Mouse (Mus musculus): Measurements from ENCODE around the gene Hba-a2.

Hba-a2 gene

DNA sequence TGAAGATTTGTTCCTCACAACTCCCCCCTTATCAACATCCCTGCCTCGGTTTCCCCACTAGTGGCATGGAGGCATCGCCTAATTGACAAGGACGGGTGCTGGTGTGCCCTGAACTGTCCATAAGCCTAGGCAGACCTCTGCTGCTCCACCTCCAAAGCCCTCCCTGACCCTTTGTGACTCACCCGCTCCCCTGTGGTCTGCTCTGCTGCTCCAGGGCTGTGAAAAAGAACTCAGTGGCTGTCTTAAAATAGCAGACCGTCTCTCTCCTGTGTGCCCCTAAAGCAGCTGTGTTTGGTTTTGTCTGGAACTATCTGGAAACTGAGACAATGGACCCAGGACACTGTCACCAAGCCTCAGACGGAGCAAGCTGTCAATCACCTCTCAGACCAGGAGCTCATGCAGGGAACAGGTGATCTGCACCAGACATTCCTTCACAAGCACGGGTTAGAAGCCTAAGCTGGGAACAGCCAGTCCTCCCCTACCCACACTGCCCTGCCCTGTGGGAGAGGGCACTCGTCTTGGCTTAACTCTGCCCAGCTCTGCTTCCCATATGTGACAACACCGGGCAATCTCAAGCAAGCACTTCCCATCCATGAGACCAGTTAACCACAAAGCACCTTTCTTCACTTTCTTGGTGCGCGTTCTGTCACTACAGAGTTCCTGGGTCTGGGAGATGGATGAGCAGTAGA is 24.4 kb downstream of the Hba-a2 start:
- no peak for DNase-seq (ENCODE audit: low spot score)

DNA sequence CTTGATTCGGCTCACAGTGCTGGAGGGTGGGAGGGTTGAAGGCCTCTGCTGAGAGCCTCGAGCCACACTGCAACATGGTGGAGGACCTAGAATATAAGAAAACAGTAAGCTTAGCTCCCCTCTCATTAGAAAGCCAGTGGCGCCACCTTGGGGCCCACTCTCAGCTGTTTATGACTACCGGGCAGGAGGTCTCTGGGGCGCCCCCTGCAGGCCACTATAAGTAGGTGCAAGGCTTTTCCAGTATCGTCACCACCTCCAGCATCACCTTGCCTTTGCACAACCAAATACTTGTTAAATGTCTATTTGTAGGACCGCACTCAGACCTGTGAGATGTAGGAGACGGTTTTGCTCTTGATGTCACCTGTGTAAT is 24.9 kb downstream of the Hba-a2 start:
- peak; percentile 53 for DNase-seq (ENCODE audit: low spot score)

DNA sequence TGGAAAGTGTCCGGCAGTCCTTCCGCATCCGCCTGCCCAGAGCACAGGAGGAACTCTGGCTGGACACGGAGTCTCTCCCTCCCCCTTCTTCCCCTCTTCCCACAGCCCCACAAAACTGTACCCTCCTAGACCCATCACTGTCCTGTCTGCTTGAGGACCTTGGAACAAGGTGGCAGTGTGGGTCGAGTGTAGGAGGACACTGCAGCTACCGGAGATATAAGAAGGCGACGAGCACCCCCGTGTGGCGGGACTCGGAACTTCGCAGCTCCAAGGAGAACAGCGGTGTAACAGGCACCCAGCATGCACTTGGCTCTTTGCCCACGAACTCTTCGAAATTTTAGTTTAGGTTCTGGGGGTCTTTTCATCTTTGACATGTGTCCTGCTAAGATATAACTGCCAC is 28.3 kb downstream of the Hba-a2 start:
- peak; percentile 67 for DNase-seq (ENCODE audit: low spot score)

DNA sequence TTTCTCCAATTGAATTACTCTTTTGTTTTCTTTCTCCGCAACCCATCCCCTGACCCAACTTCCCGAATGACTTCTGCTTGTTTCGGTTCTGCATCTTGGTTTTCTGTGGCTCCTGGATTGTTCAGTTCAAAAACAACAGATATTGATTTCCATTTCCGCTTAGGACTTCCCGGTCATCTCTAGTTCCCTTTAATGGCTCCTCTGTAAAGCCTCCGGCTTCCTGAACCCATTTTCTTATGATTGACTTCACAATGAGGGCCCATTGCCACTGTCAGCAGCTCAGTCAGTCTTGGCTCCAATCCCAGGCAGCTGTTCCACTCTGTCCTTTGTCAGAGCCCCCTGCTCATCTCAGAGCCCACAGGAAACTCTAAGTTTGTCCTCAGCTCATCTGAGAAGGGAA is 34.8 kb downstream of the Hba-a2 start:
- no peak for DNase-seq (ENCODE audit: low spot score)

DNA sequence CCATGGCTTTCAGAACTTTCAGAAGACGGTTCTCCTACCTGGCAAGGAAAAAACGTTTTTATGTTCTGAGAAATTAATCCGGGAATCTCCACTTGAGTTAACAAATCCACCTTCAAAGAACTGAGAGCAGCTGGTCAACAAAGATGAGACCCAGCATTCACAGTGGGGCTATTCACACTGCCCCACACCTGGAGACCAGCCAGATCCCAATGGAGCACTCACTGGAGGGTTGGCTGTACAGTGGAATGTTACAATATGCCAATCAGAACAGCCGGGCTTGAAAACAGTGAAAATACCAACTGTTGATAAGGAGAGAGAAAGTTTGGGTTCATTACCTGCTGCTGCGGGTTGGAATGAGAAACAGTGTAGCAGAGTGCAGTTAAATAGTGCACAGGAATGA is 35.6 kb downstream of the Hba-a2 start:
- no peak for DNase-seq (ENCODE audit: low spot score)

DNA sequence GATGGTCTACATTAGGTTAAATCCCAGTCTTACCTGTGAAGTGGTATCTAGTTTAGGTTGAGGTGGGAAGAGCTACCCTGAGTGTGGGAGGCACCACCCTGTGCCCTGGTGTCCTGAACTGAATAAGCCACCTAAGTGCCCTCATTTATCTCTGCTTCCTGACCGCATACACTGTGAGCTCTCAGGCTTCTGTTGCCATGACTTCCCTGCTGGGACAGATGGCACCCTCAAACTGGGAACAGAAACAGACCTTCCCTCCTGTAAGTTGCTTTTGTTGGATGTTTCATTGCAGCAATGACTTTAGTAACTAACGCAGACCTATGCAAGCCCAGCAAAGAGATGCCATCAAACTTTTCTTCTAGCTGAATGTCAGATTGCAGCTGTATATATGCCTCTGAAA is 36.9 kb downstream of the Hba-a2 start:
- DNase-seq (ENCODE audit: low spot score): no peak

DNA sequence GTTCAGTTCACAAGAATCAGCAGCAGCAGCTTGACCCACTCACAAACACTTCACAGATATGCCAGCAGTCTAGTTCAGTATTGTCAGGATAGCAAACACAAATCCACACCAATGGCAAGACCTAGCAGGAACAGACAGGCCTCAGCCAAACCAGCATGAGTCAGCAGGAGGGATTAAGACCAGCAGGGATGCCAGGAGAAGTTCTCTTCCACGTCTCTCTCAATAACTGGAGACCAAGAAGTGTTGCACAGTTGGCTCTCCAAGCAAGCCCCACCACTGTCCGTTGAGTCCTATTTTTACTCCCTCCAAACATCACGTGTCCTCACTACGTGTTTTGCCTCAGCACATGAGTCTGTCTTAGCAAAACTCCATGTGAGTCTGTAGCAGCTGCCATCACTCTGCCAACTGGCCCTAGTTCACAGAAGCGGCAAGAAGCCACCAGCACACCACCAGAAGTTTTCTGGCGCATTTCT is 40.2 kb downstream of the Hba-a2 start:
- DNase-seq (ENCODE audit: low spot score): no peak

DNA sequence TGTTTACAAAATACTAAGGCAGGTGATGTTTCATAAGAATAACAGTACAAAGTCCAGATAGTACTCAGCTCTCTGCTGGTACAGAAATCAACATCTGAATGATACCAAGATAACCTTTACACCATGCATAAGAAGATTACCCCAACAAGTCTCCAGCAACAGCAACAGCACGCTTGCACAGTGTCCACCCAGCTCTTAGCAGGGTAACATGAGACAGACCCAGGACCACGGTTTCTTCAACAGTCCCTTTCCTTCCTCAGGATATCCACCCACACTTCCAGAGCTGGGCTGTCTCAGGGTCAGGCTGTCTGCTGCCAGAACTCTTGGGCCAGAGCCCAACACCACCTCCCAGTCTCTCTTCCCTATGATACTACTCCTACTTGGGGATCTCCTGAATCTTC is 42.8 kb downstream of the Hba-a2 start:
- no peak for DNase-seq (ENCODE audit: low spot score)

DNA sequence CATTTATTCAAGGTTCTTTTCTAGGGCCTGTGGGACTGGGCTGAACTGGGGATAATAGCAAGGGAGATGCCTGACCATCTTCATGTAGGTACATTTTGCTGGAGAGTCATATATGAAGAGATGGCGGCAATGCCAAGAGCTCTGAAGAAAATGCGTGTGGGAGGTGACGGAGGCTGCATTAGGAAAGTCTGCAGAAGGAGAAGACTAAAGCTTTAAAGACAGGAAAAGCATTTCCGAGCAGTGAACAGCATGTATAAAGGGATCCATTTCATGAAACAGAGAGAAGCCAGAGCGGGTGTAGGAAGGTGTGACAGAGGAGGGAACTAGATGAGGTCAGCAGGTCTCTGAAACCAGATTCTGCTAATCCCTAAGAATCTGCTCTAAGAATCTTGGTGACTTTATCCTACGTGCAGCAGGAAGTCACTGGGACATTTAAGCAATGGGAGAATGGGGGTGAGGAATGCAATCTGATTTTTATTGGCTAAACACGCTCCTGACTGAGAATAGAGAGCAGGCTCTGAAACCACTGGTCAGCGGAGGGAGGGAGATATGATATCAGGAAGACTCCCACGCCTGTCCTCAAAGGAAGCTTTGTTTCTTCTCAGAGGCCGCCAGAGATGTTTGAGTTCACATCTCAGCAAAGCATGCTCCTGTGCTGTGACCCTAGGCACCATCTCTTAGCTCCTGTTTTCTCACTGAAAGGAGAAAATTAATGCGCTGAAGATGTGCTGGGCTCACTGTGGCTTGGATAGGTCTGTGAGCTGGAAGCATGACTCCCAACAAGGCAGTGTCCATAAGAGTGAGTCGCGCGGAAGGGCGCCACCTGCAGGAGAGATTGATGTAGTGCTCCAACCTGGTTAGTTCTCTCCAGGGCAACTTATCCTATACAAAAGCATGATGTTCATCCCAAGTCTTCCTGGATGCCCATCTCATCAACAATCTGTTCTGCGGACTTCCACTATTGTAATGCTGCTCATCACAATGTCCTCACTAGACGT is 44.5 kb downstream of the Hba-a2 start:
- no peak for DNase-seq (ENCODE audit: low spot score)

DNA sequence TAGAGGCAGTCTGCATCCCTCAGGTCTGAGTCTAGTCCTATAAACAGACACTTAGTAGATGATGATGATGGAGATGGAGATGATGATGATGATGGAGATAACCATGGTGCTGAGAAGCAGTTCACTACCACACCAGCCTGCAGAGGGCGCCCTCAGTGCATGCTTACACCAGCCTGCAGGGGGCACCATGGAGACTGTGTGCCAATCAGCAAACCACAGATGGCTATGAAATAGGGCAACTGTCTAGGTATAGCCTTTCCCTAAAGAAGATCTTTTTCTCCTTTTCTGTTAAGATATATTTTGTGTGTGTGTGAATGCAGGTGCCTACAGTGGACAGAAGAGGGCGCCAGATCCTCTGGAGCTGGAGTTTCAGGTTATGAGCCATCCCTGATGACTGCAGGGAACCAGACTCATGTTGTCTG is 46.5 kb downstream of the Hba-a2 start:
- no peak for DNase-seq (ENCODE audit: low spot score)

DNA sequence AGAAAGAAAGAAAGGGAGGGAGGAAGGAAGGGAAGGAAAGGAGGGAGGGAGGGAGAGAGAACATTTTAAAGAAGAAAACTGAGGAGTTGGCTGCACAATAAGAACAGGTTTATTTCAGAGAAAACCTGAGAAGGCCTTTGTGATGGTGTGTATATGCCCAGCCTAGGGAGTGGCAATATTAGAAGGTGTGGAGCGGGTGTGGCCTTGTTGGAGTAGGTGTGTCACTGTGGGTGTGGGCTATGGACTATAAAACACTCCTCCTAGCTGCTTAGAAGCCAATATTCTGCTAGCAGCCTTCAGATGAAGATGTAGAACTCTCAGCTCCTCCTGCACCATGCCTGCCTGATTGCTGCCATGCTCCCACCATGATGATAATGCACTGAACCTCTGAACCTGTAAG is 47.1 kb downstream of the Hba-a2 start:
- no peak for DNase-seq (ENCODE audit: low spot score)

DNA sequence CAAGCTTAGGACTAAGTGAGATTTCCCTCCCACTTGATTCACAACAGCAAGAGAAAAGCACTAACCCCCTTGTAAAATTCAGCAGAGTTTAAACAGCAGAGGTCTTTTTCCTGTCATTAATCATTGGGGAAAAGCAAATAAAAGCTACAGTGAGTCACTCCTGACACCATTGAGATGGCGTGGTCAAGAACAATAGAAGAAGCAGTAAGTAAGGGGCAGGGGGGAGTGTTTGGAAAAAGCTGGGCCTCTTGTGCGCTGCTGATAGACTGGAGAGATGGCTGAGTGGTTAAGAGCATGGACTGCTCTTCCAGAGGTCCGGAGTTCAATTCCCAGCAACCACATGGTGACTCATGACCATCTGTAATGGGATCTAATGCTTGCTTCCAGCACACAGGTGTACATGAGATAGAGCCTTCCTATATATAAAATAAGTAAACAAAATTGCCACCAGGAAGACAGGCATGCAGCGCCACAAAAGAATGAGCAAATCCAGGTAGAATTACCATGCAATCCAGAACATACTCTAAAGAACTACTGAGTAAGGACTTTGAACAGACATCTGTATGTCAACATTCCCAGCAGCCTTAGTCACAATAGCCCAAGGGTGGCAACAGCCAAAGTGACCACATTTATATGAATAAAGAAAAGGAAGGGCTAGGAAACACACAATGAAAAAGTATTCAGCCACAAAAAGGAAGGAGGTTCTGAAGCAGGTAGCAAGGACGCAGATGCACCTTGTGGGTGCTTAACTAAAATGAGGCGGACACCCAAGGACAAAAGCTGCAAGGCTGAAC is 49.4 kb downstream of the Hba-a2 start:
- DNase-seq (ENCODE audit: low spot score): no peak

Measured in left cerebral cortex, adult 11 months (tissue).